Mouse (Mus musculus) urinary bladder, postnatal 10 days (tissue): ENCODE data around the gene Naa10.
A peak's percentile ranks its signal among the peaks of the same experiment; 100 is the strongest.

ENCODE experiments used
- DNase-seq: peaks from one replicate; pipeline ENCODE4 v3.0.0; 2022; ENCODE audit warnings: low spot score

Naa10 gene

GRCm38 (mm10) chrX:73914827-73915703 is 6.7 kb downstream of the Naa10 start:
- DNase-seq: peak; percentile 45

DNA sequence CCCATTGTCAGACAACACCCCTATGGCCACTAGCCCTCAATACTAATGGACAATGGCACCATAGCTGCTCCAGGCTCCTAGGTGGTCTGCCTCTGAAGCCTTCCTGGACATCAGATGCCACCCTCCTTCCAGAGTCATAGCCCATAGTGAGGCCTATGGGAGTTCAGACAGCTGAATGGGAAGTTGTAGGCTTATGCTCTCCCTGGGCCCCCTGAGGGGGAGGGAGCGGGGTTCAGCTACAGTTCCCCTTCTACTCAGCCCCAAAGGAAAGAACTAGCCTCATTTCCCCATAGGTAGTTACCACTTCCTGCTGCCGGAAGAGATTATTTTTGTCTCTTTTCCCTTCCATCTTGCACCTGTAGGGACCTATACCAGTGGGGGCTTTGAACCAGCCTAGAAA is 10.2 kb downstream of the Naa10 start:
- DNase-seq: no peak

- no peak for DNase-seq
Measured at GRCm38 (mm10) chrX:73911156-73911555, 10.6 kb downstream of the Naa10 start.

GRCm38 (mm10) chrX:73910451-73910850 is 11.3 kb downstream of the Naa10 start:
- DNase-seq: no peak

DNA sequence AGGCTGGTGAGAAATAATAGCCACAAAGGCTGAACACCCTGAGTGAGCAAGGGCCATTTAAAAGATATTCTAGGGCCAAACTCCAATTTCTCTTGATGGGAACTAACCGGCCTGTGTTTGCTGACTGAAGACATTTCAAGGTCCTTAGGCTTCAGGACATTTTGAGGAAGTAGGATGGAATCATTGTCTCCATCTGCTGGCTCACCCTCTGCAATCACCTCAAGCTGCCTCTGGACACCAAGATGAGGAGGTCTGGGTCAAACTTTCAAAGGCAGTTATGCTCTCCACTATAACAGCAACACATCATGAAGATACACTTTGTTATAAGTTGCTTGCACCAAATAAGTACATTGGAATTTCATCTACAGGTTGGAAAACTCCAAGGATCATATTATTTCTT is 11.7 kb downstream of the Naa10 start:
- no peak for DNase-seq

DNA sequence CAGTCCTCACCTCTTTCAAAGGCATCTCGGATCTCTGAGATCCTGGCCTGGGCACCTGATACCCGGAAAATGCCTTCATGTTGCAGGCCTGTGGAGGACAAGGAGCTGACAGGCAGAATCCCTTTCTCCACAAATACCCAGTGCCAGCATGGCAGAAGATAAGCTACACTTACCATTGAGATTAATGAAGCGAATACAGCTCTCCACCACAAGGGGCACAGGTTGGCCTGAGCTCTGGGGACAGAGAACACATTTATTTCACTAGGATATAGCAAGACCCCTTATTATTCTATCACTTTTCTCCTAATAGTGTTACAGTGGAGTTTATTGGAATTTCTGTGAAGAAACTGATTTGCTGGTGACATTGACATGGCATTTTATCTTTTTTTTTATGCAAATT is 23.8 kb downstream of the Naa10 start:
- DNase-seq: no peak

DNA sequence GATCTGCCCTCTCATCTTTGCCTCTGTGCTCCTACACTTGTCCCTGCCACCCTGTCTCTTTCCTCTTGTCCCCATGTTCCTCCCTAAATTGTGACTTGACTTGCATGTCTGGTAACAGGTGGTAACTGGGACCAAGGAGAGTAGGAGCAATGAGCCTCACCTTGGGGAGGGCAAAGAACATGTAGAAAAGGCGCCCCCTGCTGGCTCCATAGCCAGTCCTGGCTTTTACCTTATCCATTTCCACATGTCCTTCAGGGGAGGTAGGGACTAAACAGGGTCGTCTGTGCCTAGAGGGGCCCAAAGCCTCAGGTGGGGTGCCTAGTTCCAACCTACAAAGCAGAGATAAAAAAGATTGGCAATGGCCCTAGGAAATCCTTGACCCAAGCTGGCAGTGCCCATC is 26.0 kb downstream of the Naa10 start, which contains the start of gene L1cam:
L1cam (minus strand) TSS at position 387 of the 400 bp plus-strand sequence.
- DNase-seq: no peak

DNA sequence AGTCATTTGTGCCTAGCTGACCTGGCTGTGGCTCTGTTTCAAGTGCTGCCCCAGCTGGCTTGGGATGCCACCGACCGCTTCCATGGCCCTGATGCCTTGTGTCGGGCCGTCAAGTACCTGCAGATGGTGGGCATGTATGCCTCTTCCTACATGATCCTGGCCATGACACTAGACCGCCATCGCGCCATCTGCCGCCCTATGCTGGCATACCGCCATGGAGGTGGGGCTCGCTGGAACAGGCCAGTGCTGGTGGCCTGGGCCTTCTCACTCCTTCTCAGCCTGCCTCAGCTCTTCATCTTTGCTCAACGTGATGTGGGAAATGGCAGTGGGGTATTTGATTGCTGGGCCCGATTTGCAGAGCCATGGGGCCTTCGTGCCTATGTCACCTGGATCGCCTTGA is 28.9 kb downstream of the Naa10 start:
- no peak for DNase-seq

GRCm38 (mm10) chrX:73891551-73892152 is 30.1 kb downstream of the Naa10 start, which contains the start of gene Avpr2:
Avpr2 (plus strand) TSS chrX:73892102.
- no peak for DNase-seq

- DNase-seq: no peak
Measured at GRCm38 (mm10) chrX:73881463-73881862, 40.3 kb downstream of the Naa10 start.

DNA sequence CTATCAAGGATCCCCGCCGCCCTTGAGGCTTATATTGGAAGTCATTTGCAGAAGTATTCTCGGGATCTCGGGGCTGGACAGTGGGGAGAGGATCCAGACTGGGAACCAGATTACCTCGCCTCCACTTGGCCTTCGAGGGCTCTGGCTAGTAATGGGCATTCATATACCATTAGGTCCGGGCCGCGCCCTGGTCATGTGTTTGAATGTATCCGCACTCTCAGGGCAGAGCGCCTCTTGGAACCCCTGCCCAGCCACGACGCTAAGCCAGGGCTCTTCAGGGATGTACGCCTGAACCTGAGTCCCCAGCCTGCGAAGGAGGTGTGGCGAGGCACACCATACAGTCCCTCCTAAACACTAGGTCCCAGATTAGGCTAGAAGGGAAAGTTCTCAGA is 40.7 kb downstream of the Naa10 start:
- no peak for DNase-seq

GRCm38 (mm10) chrX:73880194-73881035 is 41.3 kb downstream of the Naa10 start:
- no peak for DNase-seq

- no peak for DNase-seq
Measured at GRCm38 (mm10) chrX:73877014-73877413, 44.7 kb downstream of the Naa10 start.

GRCm38 (mm10) chrX:73875881-73876280 is 45.9 kb downstream of the Naa10 start:
- DNase-seq: no peak

DNA sequence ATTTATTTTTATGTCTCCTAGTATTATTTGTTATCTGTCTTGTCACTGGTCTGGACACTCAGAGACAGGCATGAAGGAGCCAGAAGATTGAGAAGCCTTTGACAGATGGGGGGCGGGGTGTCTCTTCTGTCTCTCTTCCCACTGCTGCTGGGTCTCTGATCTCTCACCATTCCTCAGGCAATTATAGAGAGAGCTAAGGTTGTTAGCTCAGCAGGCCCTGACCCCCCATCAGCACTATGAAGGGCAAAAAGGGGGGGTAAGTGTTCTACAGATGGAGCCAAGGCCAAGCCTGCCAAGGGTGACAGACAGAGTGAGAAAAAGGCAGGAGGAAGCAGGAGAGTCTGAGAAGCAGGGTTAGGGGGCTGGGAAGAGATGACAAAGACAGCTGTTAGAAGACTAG is 49.8 kb downstream of the Naa10 start:
- DNase-seq: no peak

- DNase-seq: no peak
Measured at GRCm38 (mm10) chrX:73871474-73871873, 50.3 kb downstream of the Naa10 start.

DNA sequence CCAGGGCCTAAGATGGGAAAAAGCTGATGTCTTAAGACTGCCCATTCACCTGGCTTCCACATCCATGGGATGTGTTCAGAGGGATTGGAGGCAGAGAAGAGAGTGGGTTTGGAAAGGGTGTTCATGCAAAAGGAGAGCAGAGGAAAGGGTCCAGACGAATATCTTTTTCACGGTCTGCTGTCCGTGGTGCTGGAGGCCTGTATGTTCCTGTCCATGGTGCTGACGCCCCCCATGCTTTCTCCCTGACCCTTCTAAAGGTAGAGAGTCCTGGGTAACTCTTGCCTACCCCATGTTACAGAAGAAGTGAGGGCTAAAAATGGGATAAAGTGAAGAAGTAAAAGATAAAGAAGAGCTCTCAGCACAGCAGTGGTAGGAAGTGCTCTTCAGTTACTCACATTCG is 52.4 kb downstream of the Naa10 start:
- no peak for DNase-seq

DNA sequence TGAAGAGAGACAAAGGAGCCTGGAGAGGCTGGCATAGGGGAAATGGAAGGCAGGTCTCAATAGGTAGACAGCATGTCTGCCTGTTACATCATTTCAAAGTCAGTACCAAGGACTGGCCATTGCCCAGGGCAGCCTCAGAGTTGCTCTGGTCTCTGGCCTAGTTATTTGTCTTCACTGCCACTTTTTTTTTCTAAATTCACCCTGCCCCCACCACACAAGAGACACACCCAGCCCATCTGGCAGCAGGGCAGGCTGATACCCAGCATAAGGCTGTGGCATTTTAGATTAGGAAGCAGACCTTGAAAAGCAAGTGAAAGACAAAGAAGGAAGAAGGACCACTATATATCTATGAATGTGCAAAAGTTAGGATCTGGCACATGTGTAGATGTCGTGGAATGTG is 53.9 kb downstream of the Naa10 start:
- no peak for DNase-seq

GRCm38 (mm10) chrX:73867256-73867655 is 54.5 kb downstream of the Naa10 start:
- no peak for DNase-seq
